Mouse (Mus musculus): Measurements from ENCODE around the gene Car6. TPM values are rescaled to one million over a fixed set of nuclear protein-coding genes. Genes with fewer than 3 reads are reported as not detected.

Car6 gene
- polyA plus RNA-seq, 1 experiment from 2014 or later: 0.18 TPM

DNA sequence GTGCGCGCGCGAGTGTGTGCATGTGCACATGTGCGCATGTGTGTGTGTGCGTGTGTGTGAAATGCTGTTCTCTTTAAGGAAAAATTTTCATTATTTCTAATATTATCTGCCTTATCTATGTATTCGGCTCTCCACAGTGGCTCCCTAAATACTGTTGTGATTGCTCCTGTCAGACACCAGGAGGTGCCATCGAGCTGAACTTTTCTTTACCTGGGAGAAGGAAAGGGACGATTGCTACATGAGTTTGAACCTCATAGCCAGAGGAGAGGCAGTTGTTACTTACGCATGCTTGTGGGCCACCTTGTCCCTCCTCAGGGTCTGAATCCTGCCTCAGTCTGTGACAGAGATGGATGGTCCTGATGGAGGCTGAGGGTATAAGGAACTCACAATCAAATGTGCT lies 27.9 kb downstream of the Car6 start:
- H3K4me2 ChIP-seq (ENCODE audit: low read depth, low read length): no peak overlapping the region
- H3K9me3 ChIP-seq (replicated peaks; ENCODE audit: control insufficient read depth, low read length): no peaks in the 10 kb centered on the region
- no peak for ATAC-seq (replicated peaks; ENCODE audit: insufficient number of reproducible peaks, low FRiP score, low TSS enrichment, low read depth)
- no peaks in the 10 kb centered on the region for H3K36me3 ChIP-seq (replicated peaks; ENCODE audit: control insufficient read depth, insufficient read depth, low read depth, low read length)
- H3K9ac ChIP-seq (replicated peaks; ENCODE audit: low read length): no peak overlapping the region
- 60% methylated on average over 10 of the region's 10 CpGs for WGBS
- no peak overlapping the region for H3K27ac ChIP-seq (replicated peaks; ENCODE audit: low read depth, low read length)
- H3K4me1 ChIP-seq (ENCODE audit: control insufficient read depth, insufficient read depth, low read length): no peaks in the 10 kb centered on the region
- H3K4me3 ChIP-seq (ENCODE audit: low read depth, low read length): no peak overlapping the region
- DNase-seq (ENCODE audit: low spot score): peak; percentile 58
- no peaks in the 10 kb centered on the region for H3K27me3 ChIP-seq (ENCODE audit: control insufficient read depth, insufficient read depth, low read length)

GRCm38 (mm10) chr4:150172107-150172506 lies 29.0 kb downstream of the Car6 start:
- Histone ChIP-seq H3K4me1 (ENCODE audit: control insufficient read depth, insufficient read depth, low read length) (no peaks in the 10 kb centered on the region), H3K27me3 (ENCODE audit: control insufficient read depth, insufficient read depth, low read length) (no peaks in the 10 kb centered on the region), H3K4me2 (ENCODE audit: low read depth, low read length) (no peak overlapping the region), H3K9me3 (replicated peaks; ENCODE audit: control insufficient read depth, low read length) (no peaks in the 10 kb centered on the region), H3K27ac (replicated peaks; ENCODE audit: low read depth, low read length) (no peak overlapping the region), H3K4me3 (ENCODE audit: low read depth, low read length) (no peak overlapping the region), H3K9ac (replicated peaks; ENCODE audit: low read length) (no peak overlapping the region), H3K36me3 (replicated peaks; ENCODE audit: control insufficient read depth, insufficient read depth, low read depth, low read length) (no peaks in the 10 kb centered on the region)
- ATAC-seq (replicated peaks; ENCODE audit: insufficient number of reproducible peaks, low FRiP score, low TSS enrichment, low read depth) (no peak), DNase-seq (ENCODE audit: low spot score) (no peak)
- WGBS: 77% methylated on average over 8 of the region's 8 CpGs

DNA sequence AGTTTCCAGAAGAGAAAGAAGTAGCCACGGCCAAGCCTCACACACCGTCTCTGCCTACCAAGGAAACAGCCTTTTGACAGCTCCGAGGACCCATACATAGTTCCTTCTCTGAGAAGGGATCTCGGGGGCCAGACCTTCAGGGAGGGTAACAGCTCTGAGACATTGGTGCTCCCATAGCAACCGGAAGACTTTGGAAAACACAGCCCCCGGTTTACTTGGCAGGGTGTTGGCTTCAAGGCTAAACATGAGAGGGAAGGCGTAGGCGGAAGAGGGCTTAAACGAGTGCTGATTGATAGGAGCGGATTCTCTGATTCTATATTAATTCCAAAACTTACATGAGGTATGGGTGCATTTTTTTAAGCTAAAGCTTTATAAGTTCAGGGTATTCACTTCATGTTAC lies 32.7 kb downstream of the Car6 start:
- H3K27me3 ChIP-seq (ENCODE audit: control insufficient read depth, insufficient read depth, low read length): no peaks in the 10 kb centered on the region
- ATAC-seq (replicated peaks; ENCODE audit: insufficient number of reproducible peaks, low FRiP score, low TSS enrichment, low read depth): no peak

GRCm38 (mm10) chr4:150164875-150165274 lies 36.3 kb downstream of the Car6 start:
- H3K4me3 ChIP-seq (ENCODE audit: low read depth, low read length): no peak overlapping the region
- no peaks in the 10 kb centered on the region for H3K27me3 ChIP-seq (ENCODE audit: control insufficient read depth, insufficient read depth, low read length)
- no peaks in the 10 kb centered on the region for H3K36me3 ChIP-seq (replicated peaks; ENCODE audit: control insufficient read depth, insufficient read depth, low read depth, low read length)
- ATAC-seq (replicated peaks; ENCODE audit: insufficient number of reproducible peaks, low FRiP score, low TSS enrichment, low read depth) (no peak), DNase-seq (ENCODE audit: low spot score) (no peak)
- H3K27ac ChIP-seq (replicated peaks; ENCODE audit: low read depth, low read length): no peak overlapping the region
- H3K4me1 ChIP-seq (ENCODE audit: control insufficient read depth, insufficient read depth, low read length): no peaks in the 10 kb centered on the region
- H3K4me2 ChIP-seq (ENCODE audit: low read depth, low read length): no peak overlapping the region
- WGBS: 32% methylated on average over 13 of the region's 13 CpGs
- no peak overlapping the region for H3K9ac ChIP-seq (replicated peaks; ENCODE audit: low read length)
- no peaks in the 10 kb centered on the region for H3K9me3 ChIP-seq (replicated peaks; ENCODE audit: control insufficient read depth, low read length)

More for the DNA sequence above, 32.7 kb downstream of the Car6 start:
- H3K4me1 ChIP-seq (ENCODE audit: control insufficient read depth, insufficient read depth, low read length): no peaks in the 10 kb centered on the region
- H3K36me3 ChIP-seq (replicated peaks; ENCODE audit: control insufficient read depth, insufficient read depth, low read depth, low read length): no peaks in the 10 kb centered on the region
- H3K9me3 ChIP-seq (replicated peaks; ENCODE audit: control insufficient read depth, low read length): no peaks in the 10 kb centered on the region
- no peak for DNase-seq (ENCODE audit: low spot score)
- H3K4me3 ChIP-seq (ENCODE audit: low read depth, low read length): no peak overlapping the region
- 81% methylated on average over 10 of the region's 10 CpGs for WGBS
- H3K4me2 ChIP-seq (ENCODE audit: low read depth, low read length): no peak overlapping the region
- no peak overlapping the region for H3K9ac ChIP-seq (replicated peaks; ENCODE audit: low read length)
- H3K27ac ChIP-seq (replicated peaks; ENCODE audit: low read depth, low read length): no peak overlapping the region

GRCm38 (mm10) chr4:150162561-150163169 lies 38.5 kb downstream of the Car6 start:
- DNase-seq (ENCODE audit: low spot score) (no peak), ATAC-seq (replicated peaks; ENCODE audit: insufficient number of reproducible peaks, low FRiP score, low TSS enrichment, low read depth) (no peak)
- WGBS: 74% methylated on average over 13 of the region's 13 CpGs
- no peaks in the 10 kb centered on the region for H3K27me3 ChIP-seq (ENCODE audit: control insufficient read depth, insufficient read depth, low read length)
- no peak overlapping the region for H3K4me3 ChIP-seq (ENCODE audit: low read depth, low read length)
- no peak overlapping the region for H3K9ac ChIP-seq (replicated peaks; ENCODE audit: low read length)
- no peak overlapping the region for H3K4me2 ChIP-seq (ENCODE audit: low read depth, low read length)
- no peaks in the 10 kb centered on the region for H3K36me3 ChIP-seq (replicated peaks; ENCODE audit: control insufficient read depth, insufficient read depth, low read depth, low read length)
- no peaks in the 10 kb centered on the region for H3K4me1 ChIP-seq (ENCODE audit: control insufficient read depth, insufficient read depth, low read length)
- no peak overlapping the region for H3K27ac ChIP-seq (replicated peaks; ENCODE audit: low read depth, low read length)
- H3K9me3 ChIP-seq (replicated peaks; ENCODE audit: control insufficient read depth, low read length): no peaks in the 10 kb centered on the region

DNA sequence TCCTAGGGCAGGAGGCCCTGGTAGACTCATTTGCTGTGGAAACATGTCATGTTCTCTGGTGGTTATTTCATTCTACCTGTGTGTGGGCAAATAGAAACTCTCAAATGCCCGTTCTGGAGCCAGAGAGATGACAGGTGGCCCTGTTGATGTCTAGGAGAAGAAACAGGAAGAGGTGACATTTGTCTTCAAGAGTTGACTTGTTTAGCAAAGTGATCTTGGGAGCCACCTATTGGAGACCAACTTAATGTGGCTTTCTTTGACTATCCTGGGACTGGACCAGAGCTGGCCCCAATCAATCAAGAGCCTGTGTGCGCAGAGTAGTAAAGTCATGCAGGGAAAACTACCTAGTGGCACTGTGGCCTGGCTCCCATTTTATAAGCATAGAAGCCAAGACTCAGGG lies 41.7 kb downstream of the Car6 start:
- H3K4me2 ChIP-seq (ENCODE audit: low read depth, low read length): no peak overlapping the region
- H3K27ac ChIP-seq (replicated peaks; ENCODE audit: low read depth, low read length): no peak overlapping the region
- no peaks in the 10 kb centered on the region for H3K27me3 ChIP-seq (ENCODE audit: control insufficient read depth, insufficient read depth, low read length)
- H3K9me3 ChIP-seq (replicated peaks; ENCODE audit: control insufficient read depth, low read length): no peaks in the 10 kb centered on the region
- no peak overlapping the region for H3K9ac ChIP-seq (replicated peaks; ENCODE audit: low read length)
- no peak overlapping the region for H3K4me3 ChIP-seq (ENCODE audit: low read depth, low read length)
- ATAC-seq (replicated peaks; ENCODE audit: insufficient number of reproducible peaks, low FRiP score, low TSS enrichment, low read depth) (no peak), DNase-seq (ENCODE audit: low spot score) (no peak)
- H3K36me3 ChIP-seq (replicated peaks; ENCODE audit: control insufficient read depth, insufficient read depth, low read depth, low read length): no peaks in the 10 kb centered on the region
- 82% methylated on average over 2 of the region's 2 CpGs for WGBS
- H3K4me1 ChIP-seq (ENCODE audit: control insufficient read depth, insufficient read depth, low read length): no peaks in the 10 kb centered on the region

DNA sequence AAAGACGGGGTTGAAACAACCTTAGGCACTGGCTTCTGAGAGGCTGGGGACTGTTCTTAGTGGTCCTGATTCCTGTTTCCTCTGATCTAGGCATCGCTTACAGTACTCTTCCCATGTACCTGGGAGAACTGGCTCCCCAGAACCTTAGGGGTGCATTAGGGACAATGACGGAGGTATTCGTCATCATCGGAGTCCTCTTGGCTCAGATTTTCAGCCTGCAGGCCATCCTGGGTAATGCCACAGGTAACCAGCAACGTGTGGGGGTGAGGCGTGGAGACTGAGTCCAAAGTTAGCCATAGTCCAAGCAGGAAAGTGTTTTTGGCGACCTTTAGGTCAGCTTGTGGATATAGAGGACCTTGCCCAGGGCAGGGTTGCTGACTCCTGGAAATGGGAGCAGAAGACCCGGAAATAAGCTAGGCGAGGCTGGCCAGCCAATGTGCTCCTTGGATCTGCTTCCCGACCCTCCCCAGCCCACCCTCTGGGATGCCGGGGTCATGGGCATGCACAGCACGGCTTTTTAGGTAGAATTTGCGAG lies 43.7 kb downstream of the Car6 start:
- no peak for ATAC-seq (replicated peaks; ENCODE audit: insufficient number of reproducible peaks, low FRiP score, low TSS enrichment, low read depth)
- no peak overlapping the region for H3K4me2 ChIP-seq (ENCODE audit: low read depth, low read length)
- no peak overlapping the region for H3K4me3 ChIP-seq (ENCODE audit: low read depth, low read length)
- H3K27me3 ChIP-seq (ENCODE audit: control insufficient read depth, insufficient read depth, low read length): no peaks in the 10 kb centered on the region
- no peaks in the 10 kb centered on the region; the same call in 1 of the 2 replicates for H3K9me3 ChIP-seq (replicated peaks; ENCODE audit: control insufficient read depth, low read length)
- H3K27ac ChIP-seq (replicated peaks; ENCODE audit: low read depth, low read length): no peak overlapping the region
- WGBS: 65% methylated on average over 14 of the region's 14 CpGs
- DNase-seq (ENCODE audit: low spot score): no peak
- no peaks in the 10 kb centered on the region for H3K4me1 ChIP-seq (ENCODE audit: control insufficient read depth, insufficient read depth, low read length)
- no peak overlapping the region for H3K9ac ChIP-seq (replicated peaks; ENCODE audit: low read length)
- H3K36me3 ChIP-seq (replicated peaks; ENCODE audit: control insufficient read depth, insufficient read depth, low read depth, low read length): no peaks in the 10 kb centered on the region

GRCm38 (mm10) chr4:150155731-150156130 lies 45.4 kb downstream of the Car6 start:
- 85% methylated on average over 4 of the region's 4 CpGs for WGBS
- no peaks in the 10 kb centered on the region for H3K27me3 ChIP-seq (ENCODE audit: control insufficient read depth, insufficient read depth, low read length)
- no peaks in the 10 kb centered on the region for H3K36me3 ChIP-seq (replicated peaks; ENCODE audit: control insufficient read depth, insufficient read depth, low read depth, low read length)
- H3K9me3 ChIP-seq (replicated peaks; ENCODE audit: control insufficient read depth, low read length): no peaks in the 10 kb centered on the region; the same call in 1 of the 2 replicates
- DNase-seq (ENCODE audit: low spot score) (no peak), ATAC-seq (replicated peaks; ENCODE audit: insufficient number of reproducible peaks, low FRiP score, low TSS enrichment, low read depth) (no peak)
- no peak overlapping the region for H3K9ac ChIP-seq (replicated peaks; ENCODE audit: low read length)
- H3K4me3 ChIP-seq (ENCODE audit: low read depth, low read length): no peak overlapping the region
- no peak overlapping the region for H3K27ac ChIP-seq (replicated peaks; ENCODE audit: low read depth, low read length)
- H3K4me2 ChIP-seq (ENCODE audit: low read depth, low read length): no peak overlapping the region
- no peaks in the 10 kb centered on the region for H3K4me1 ChIP-seq (ENCODE audit: control insufficient read depth, insufficient read depth, low read length)
